In genomic region chr2:61295261-61295964, GRCm38 (mm10) we compare ENCODE assay signal across 9 mouse cellular contexts.
DNase-seq lines count a peak whose midpoint lies in the region; ATAC-seq and TF ChIP-seq lines count a peak whose summit lies in the region.
"Had no signal": no experiment of that assay in that cellular context is flagged by ENCODE, and none has a peak within 500 bp of the region (broad histone marks: within the 10 kb centered on the region; RNA-seq: fewer than 3 reads in every experiment).

No protein-coding gene starts in this region.

- WGBS in neural tube, embryonic 15.5 days: 52% methylated on average over 6 of the region's 6 CpGs
- WGBS in stomach, postnatal 0 days: 33% methylated on average over 6 of the region's 6 CpGs

- 0 out of 2 replicates have a peak overlapping the region, but pooled peaks have one; percentile 41 for H3K27ac ChIP-seq in neural tube, embryonic 15.5 days (replicated peaks)
- H3K27ac ChIP-seq in stomach, postnatal 0 days (replicated peaks): peak overlapping the region; percentile 53; the same call in 1 of the 2 replicates

- H3K9me3 ChIP-seq in neural tube, embryonic 15.5 days (replicated peaks): no peaks in the 10 kb centered on the region
- no peaks in the 10 kb centered on the region for H3K9me3 ChIP-seq in stomach, postnatal 0 days (ENCODE audit: control insufficient read depth, low read length)

- no peak for TF ChIP-seq CTCF in stomach, postnatal 0 days (IDR thresholded peaks at IDR 0.05; ENCODE audit: low read depth)

- no peaks in the 10 kb centered on the region for H3K4me1 ChIP-seq in neural tube, embryonic 15.5 days
- no peaks in the 10 kb centered on the region for H3K4me1 ChIP-seq in stomach, postnatal 0 days (replicated peaks; ENCODE audit: control insufficient read depth, insufficient read depth)

- H3K27me3 ChIP-seq in neural tube, embryonic 15.5 days (replicated peaks): no peaks in the 10 kb centered on the region
- H3K27me3 ChIP-seq in stomach, postnatal 0 days (ENCODE audit: control insufficient read depth, insufficient read depth, low read length): no peaks in the 10 kb centered on the region

- ATAC-seq in neural tube, embryonic 15.5 days (ENCODE audit: low FRiP score): no peak
- ATAC-seq in stomach, postnatal 0 days (ENCODE audit: low FRiP score, low TSS enrichment): no peak
- ATAC-seq in activated CD4-positive, CD25-positive, alpha-beta regulatory T cell, adult 4 months: no peak

- no peak overlapping the region for H3K9ac ChIP-seq in neural tube, embryonic 15.5 days (replicated peaks)
- no peak overlapping the region for H3K9ac ChIP-seq in stomach, postnatal 0 days (ENCODE audit: low read length)

- no peaks in the 10 kb centered on the region for H3K36me3 ChIP-seq in neural tube, embryonic 15.5 days
- no peaks in the 10 kb centered on the region for H3K36me3 ChIP-seq in stomach, postnatal 0 days (ENCODE audit: control insufficient read depth, insufficient read depth, low read length)

- H3K4me3 ChIP-seq in neural tube, embryonic 15.5 days (replicated peaks): no peak overlapping the region
- H3K4me3 ChIP-seq in stomach, postnatal 0 days (ENCODE audit: low read depth, low read length): no peak overlapping the region

- H3K4me2 ChIP-seq in neural tube, embryonic 15.5 days: no peak overlapping the region
- no peak overlapping the region for H3K4me2 ChIP-seq in stomach, postnatal 0 days (replicated peaks; ENCODE audit: low read depth)

- no peak for DNase-seq in neural tube, embryonic 10.5 days (ENCODE audit: extremely low spot score, low spot score)
- DNase-seq in gonadal fat pad, adult 2 months (ENCODE audit: low read depth): peak; percentile 41
- peak; percentile 13 to 41 for DNase-seq in kidney, adult 8-10 months
- DNase-seq in stomach, postnatal 0 days (ENCODE audit: low spot score): no peak
- no peak for DNase-seq in right cerebral cortex, postnatal 4 days
- DNase-seq in left cerebral cortex, adult 18-20 months (ENCODE audit: low spot score in 2 of 2): no peak
- DNase-seq: spleen, adult 18-20 months had no signal

- TF ChIP-seq EP300 in stomach, postnatal 0 days (optimal IDR thresholded peaks at IDR 0.05): no peak

Comparison
In these comparisons a context has a peak if more than half of its experiments do, and no peak if none do; other contexts are left out.
1. DNase-seq: peak in gonadal fat pad, adult 2 months (single experiment) and kidney, adult 8-10 months (2 of 2); none in neural tube, embryonic 10.5 days (single experiment), stomach, postnatal 0 days (single experiment), right cerebral cortex, postnatal 4 days (single experiment) and left cerebral cortex, adult 18-20 months (0 of 2).